Mouse (Mus musculus): ENCODE results near the gene Tmem135.

GRCm38 (mm10) chr7:89445137-89445536 lies 41.1 kb upstream of the Tmem135 start:
- TF ChIP-seq EP300 (IDR thresholded peaks at IDR 0.05; ENCODE audit: low read length) (no peak), POLR2A (IDR thresholded peaks at IDR 0.05; ENCODE audit: low read depth, low read length) (no peak), NRF1 (IDR thresholded peaks at IDR 0.05; ENCODE audit: low read depth, low read length) (no peak), ZKSCAN1 (IDR thresholded peaks at IDR 0.05; ENCODE audit: borderline replicate concordance, low read depth, low read length) (no peak), MYC (IDR thresholded peaks at IDR 0.05; ENCODE audit: low read depth, low read length) (no peak), MEF2A (IDR thresholded peaks at IDR 0.05; ENCODE audit: borderline replicate concordance, low read depth, low read length) (no peak), MAX (IDR thresholded peaks at IDR 0.05; ENCODE audit: low read length) (no peak)

All from CH12.LX (cell line).